Mouse (Mus musculus): ENCODE measurements around the gene Hgd. TPM values are rescaled to one million over a fixed set of nuclear protein-coding genes. Genes with fewer than 3 reads are reported as not detected.
"Not testable (repeated sequence)": the region's sequence is repeated elsewhere in the genome, so short reads cannot be mapped to it uniquely, and the experiment has no call there.

Hgd gene
- total RNA-seq, 1 experiment = 0.40 TPM

DNA sequence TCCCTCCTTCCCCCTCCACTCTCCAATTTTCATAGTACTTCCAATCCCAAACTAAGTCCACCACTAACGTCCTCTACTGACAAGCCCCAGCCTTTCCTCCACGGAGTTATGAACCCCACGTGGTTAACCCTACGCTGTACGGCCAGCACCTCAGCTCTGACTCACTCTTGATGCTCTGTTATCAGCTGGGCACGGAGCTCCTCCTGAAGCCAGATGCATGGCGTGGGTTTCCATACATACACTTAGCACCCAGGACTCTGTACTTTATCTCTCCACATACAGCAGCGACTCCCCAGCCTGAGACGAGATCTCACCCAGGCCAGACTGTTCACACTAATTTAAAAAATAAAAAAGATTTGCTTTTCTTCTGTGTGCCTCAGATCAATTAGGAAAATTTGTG, 54.6 kb downstream of the Hgd start:
- Histone ChIP-seq H3K4me1 (ENCODE audit: control insufficient read depth in 2 of 2, insufficient read depth in 2 of 2, low read length in 2 of 2, poor library complexity in 1 of 2) (no peaks in the 10 kb centered on the region), H3K9me3 (ENCODE audit: control insufficient read depth, insufficient read depth, low read depth, low read length) (no peaks in the 10 kb centered on the region), H3K9ac (ENCODE audit: insufficient read depth, low read depth, low read length, poor library complexity, severe bottlenecking) (no peak overlapping the region), H3K4me3 (ENCODE audit: insufficient read depth in 1 of 2, low read depth in 1 of 2, low read length in 2 of 2, poor library complexity in 1 of 2, severe bottlenecking in 1 of 2) (no peak overlapping the region), H3K36me3 (ENCODE audit: control insufficient read depth, insufficient read depth, low read length, poor library complexity, severe bottlenecking) (no peaks in the 10 kb centered on the region), H3K27ac (ENCODE audit: insufficient read depth, low read depth, low read length, poor library complexity, severe bottlenecking) (no peak overlapping the region)
- no peak for TF ChIP-seq ZC3H11A (IDR thresholded peaks at IDR 0.05; ENCODE audit: borderline replicate concordance, low read depth, low read length)
- TF ChIP-seq ZNF384 (IDR thresholded peaks at IDR 0.05; ENCODE audit: low read depth, low read length) = no peak
- TF ChIP-seq MAFK (IDR thresholded peaks at IDR 0.05; ENCODE audit: insufficient read depth, low read depth, low read length) = no peak
- no peak for TF ChIP-seq HCFC1 (IDR thresholded peaks at IDR 0.05; ENCODE audit: borderline replicate concordance, insufficient read depth, low read length)
- no peak for DNase-seq (ENCODE audit: low read depth, low spot score)
- in situ Hi-C loops (cut with MboI; ENCODE audit: low sequenced_read_pairs in 2 of 2, unreplicated experiment in 2 of 2) = no loop called here

DNA sequence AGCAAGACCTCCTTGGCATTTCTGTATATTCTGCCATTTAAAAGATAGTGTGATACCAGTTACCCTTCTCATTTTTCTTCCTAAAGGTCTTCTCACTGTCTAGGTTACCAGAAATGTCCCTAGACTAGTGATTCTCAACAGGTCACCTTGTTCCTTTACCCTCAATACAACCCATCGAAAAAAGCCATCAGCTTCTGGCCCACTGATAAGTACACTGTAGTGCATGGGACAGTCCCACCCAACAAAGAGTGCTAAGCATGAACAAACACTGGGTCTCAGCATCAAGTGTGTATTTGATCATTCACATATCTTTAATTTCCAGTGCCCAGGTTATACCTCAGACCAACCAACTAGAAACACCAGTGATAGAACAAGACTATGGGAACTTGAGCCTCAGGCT, 55.1 kb downstream of the Hgd start:
- H3K4me1 ChIP-seq (ENCODE audit: control insufficient read depth in 2 of 2, insufficient read depth in 2 of 2, low read length in 2 of 2, poor library complexity in 1 of 2) = no peaks in the 10 kb centered on the region
- no peaks in the 10 kb centered on the region for H3K36me3 ChIP-seq (ENCODE audit: control insufficient read depth, insufficient read depth, low read length, poor library complexity, severe bottlenecking)

DNA sequence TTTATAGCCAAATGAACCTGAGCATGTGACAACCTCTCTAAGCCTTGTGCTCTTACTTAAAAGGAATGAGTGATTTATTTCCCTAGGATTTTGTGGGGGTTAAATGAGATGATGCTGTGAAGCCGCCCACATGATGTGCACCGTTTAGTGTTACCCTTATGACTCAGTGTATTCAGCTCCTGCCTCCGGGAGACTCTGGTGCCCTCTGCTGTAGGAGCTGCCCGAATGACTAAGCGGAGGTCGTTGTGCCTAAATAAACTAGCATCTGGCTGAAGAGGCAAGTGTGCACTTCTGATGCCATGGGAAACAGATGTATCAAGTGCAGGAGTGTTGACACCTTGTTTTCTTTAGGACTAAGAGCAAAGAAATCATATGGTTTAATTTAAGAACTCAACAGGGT, 56.2 kb downstream of the Hgd start:
- no peak for DNase-seq (ENCODE audit: low read depth, low spot score)
- H3K9me3 ChIP-seq (ENCODE audit: control insufficient read depth, insufficient read depth, low read depth, low read length) = no peaks in the 10 kb centered on the region
- no peaks in the 10 kb centered on the region for H3K4me1 ChIP-seq (ENCODE audit: control insufficient read depth in 2 of 2, insufficient read depth in 2 of 2, low read length in 2 of 2, poor library complexity in 1 of 2)
- in situ Hi-C loops (cut with MboI; ENCODE audit: low sequenced_read_pairs in 2 of 2, unreplicated experiment in 2 of 2) = no loop called here
- H3K36me3 ChIP-seq (ENCODE audit: control insufficient read depth, insufficient read depth, low read length, poor library complexity, severe bottlenecking) = no peaks in the 10 kb centered on the region
- TF ChIP-seq HCFC1 (IDR thresholded peaks at IDR 0.05; ENCODE audit: borderline replicate concordance, insufficient read depth, low read length) (no peak), ZC3H11A (IDR thresholded peaks at IDR 0.05; ENCODE audit: borderline replicate concordance, low read depth, low read length) (no peak), CHD2 (IDR thresholded peaks at IDR 0.05; ENCODE audit: low read depth, low read length) (no peak), MAFK (IDR thresholded peaks at IDR 0.05; ENCODE audit: insufficient read depth, low read depth, low read length) (no peak), ZNF384 (IDR thresholded peaks at IDR 0.05; ENCODE audit: low read depth, low read length) (no peak)
- no peak overlapping the region for H3K27ac ChIP-seq (ENCODE audit: insufficient read depth, low read depth, low read length, poor library complexity, severe bottlenecking)
- H3K4me3 ChIP-seq (ENCODE audit: insufficient read depth in 1 of 2, low read depth in 1 of 2, low read length in 2 of 2, poor library complexity in 1 of 2, severe bottlenecking in 1 of 2) = no peak overlapping the region
- no peak overlapping the region for H3K9ac ChIP-seq (ENCODE audit: insufficient read depth, low read depth, low read length, poor library complexity, severe bottlenecking)

More for the DNA sequence above, 55.1 kb downstream of the Hgd start:
- H3K9me3 ChIP-seq (ENCODE audit: control insufficient read depth, insufficient read depth, low read depth, low read length) = no peaks in the 10 kb centered on the region
- no peak overlapping the region for H3K9ac ChIP-seq (ENCODE audit: insufficient read depth, low read depth, low read length, poor library complexity, severe bottlenecking)
- no peak for DNase-seq (ENCODE audit: low read depth, low spot score)
- no peak overlapping the region for H3K27ac ChIP-seq (ENCODE audit: insufficient read depth, low read depth, low read length, poor library complexity, severe bottlenecking)
- H3K4me3 ChIP-seq (ENCODE audit: insufficient read depth in 1 of 2, low read depth in 1 of 2, low read length in 2 of 2, poor library complexity in 1 of 2, severe bottlenecking in 1 of 2) = no peak overlapping the region
- TF ChIP-seq MAFK (IDR thresholded peaks at IDR 0.05; ENCODE audit: insufficient read depth, low read depth, low read length) (no peak), ZC3H11A (IDR thresholded peaks at IDR 0.05; ENCODE audit: borderline replicate concordance, low read depth, low read length) (no peak), CHD2 (IDR thresholded peaks at IDR 0.05; ENCODE audit: low read depth, low read length) (no peak), ZNF384 (IDR thresholded peaks at IDR 0.05; ENCODE audit: low read depth, low read length) (no peak), HCFC1 (IDR thresholded peaks at IDR 0.05; ENCODE audit: borderline replicate concordance, insufficient read depth, low read length) (no peak)
- in situ Hi-C loops (cut with MboI; ENCODE audit: low sequenced_read_pairs in 2 of 2, unreplicated experiment in 2 of 2) = no loop called here

DNA sequence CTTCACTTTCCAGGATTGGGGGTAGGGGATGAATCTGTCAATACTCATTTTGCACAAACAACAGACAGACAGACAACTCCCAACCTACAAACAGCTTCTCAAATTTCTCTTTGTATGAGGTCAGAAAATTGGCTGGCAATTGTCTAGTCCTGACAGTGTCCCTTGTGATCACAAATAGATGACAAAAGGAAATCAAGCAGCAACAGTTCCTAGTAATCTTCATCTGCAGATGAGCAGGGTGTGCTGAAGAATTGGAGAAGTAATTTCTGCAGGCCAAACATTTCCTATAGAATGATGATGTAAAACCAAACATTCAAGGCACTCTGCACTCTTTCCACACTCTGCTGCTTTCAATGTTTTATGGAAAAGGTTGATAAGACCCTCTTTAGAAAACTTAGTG, 57.8 kb downstream of the Hgd start:
- H3K4me3 ChIP-seq (ENCODE audit: insufficient read depth in 1 of 2, low read depth in 1 of 2, low read length in 2 of 2, poor library complexity in 1 of 2, severe bottlenecking in 1 of 2) = no peak overlapping the region
- no peak overlapping the region for H3K27ac ChIP-seq (ENCODE audit: insufficient read depth, low read depth, low read length, poor library complexity, severe bottlenecking)
- no peak for TF ChIP-seq CHD2 (IDR thresholded peaks at IDR 0.05; ENCODE audit: low read depth, low read length)
- TF ChIP-seq ZC3H11A (IDR thresholded peaks at IDR 0.05; ENCODE audit: borderline replicate concordance, low read depth, low read length) = no peak
- no peak for TF ChIP-seq HCFC1 (IDR thresholded peaks at IDR 0.05; ENCODE audit: borderline replicate concordance, insufficient read depth, low read length)
- TF ChIP-seq ZNF384 (IDR thresholded peaks at IDR 0.05; ENCODE audit: low read depth, low read length) = no peak
- in situ Hi-C loops (cut with MboI; ENCODE audit: low sequenced_read_pairs in 2 of 2, unreplicated experiment in 2 of 2) = no loop called here
- no peaks in the 10 kb centered on the region for H3K36me3 ChIP-seq (ENCODE audit: control insufficient read depth, insufficient read depth, low read length, poor library complexity, severe bottlenecking)
- H3K4me1 ChIP-seq (ENCODE audit: control insufficient read depth in 2 of 2, insufficient read depth in 2 of 2, low read length in 2 of 2, poor library complexity in 1 of 2) = no peaks in the 10 kb centered on the region
- DNase-seq (ENCODE audit: low read depth, low spot score) = no peak
- no peaks in the 10 kb centered on the region for H3K9me3 ChIP-seq (ENCODE audit: control insufficient read depth, insufficient read depth, low read depth, low read length)
- H3K9ac ChIP-seq (ENCODE audit: insufficient read depth, low read depth, low read length, poor library complexity, severe bottlenecking) = no peak overlapping the region

DNA sequence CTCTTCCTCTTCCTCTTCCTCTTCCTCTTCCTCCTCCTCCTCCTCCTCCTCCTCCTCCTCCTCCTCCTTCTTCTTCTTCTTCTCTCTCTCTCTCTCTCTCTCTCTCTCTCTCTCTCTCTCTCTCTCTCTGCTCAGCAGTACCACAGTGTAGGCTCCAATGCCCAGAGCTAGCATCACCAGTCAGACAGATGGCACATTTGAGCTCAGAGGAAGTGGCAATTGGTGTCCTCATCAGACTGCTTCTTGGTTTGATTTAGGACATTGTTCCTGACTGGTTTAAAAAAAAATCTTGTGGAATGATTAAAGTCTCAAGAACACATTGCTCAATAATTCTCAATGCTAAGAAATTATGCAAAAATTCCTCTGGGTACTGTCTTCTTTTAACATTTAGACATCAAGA, 60.6 kb downstream of the Hgd start:
- H3K36me3 ChIP-seq (ENCODE audit: control insufficient read depth, insufficient read depth, low read length, poor library complexity, severe bottlenecking); H3K9ac ChIP-seq (ENCODE audit: insufficient read depth, low read depth, low read length, poor library complexity, severe bottlenecking); in situ Hi-C loops (cut with MboI; ENCODE audit: low sequenced_read_pairs in 2 of 2, unreplicated experiment in 2 of 2); H3K9me3 ChIP-seq (ENCODE audit: control insufficient read depth, insufficient read depth, low read depth, low read length); H3K4me1 ChIP-seq (ENCODE audit: control insufficient read depth in 2 of 2, insufficient read depth in 2 of 2, low read length in 2 of 2, poor library complexity in 1 of 2); DNase-seq (ENCODE audit: low read depth, low spot score); H3K4me3 ChIP-seq (ENCODE audit: insufficient read depth in 1 of 2, low read depth in 1 of 2, low read length in 2 of 2, poor library complexity in 1 of 2, severe bottlenecking in 1 of 2); H3K27ac ChIP-seq (ENCODE audit: insufficient read depth, low read depth, low read length, poor library complexity, severe bottlenecking): not testable (repeated sequence)

Data from ES-E14 (cell line).